Mouse (Mus musculus): ENCODE results near the gene Prop1.

DNA sequence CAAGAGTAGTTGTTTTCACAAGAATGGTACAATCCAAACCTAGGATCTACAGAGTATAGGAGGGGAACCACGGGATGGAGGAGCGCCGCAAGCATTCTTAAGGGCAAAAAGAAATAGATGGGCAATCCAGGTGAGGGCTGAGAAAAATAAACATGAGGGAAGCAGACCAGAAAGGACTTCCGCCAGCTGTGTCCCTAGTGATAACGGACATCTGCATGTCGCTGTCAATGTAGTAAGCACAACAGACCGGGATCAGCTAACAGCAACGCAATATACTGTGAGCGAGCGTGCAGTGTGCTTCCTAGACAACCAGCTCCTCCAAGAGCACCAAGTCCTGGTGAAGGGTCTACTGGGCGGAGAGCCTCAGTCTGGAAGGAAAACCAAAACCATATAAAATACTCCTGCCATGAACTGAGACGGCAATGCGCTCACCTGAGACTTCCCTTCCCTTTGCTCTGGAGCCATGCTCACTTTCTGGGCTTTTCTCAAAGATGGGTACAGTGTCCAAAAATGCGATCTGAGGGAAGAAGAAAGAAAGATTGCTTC lies 23.0 kb downstream of the Prop1 start:
- TF ChIP-seq CTCF (IDR thresholded peaks at IDR 0.05; ENCODE audit: low read depth, low read length) = no peak
- no peak for TF ChIP-seq POLR2A (IDR thresholded peaks at IDR 0.05; ENCODE audit: insufficient read depth, low read length)

All from ES-Bruce4 (cell line).